Mouse (Mus musculus): ENCODE measurements around the gene Cish. TPM values are rescaled to one million over a fixed set of nuclear protein-coding genes. Genes with fewer than 3 reads are reported as not detected.

Gene Cish
- polyA plus RNA-seq, 1 experiment: 0.64 TPM

DNA sequence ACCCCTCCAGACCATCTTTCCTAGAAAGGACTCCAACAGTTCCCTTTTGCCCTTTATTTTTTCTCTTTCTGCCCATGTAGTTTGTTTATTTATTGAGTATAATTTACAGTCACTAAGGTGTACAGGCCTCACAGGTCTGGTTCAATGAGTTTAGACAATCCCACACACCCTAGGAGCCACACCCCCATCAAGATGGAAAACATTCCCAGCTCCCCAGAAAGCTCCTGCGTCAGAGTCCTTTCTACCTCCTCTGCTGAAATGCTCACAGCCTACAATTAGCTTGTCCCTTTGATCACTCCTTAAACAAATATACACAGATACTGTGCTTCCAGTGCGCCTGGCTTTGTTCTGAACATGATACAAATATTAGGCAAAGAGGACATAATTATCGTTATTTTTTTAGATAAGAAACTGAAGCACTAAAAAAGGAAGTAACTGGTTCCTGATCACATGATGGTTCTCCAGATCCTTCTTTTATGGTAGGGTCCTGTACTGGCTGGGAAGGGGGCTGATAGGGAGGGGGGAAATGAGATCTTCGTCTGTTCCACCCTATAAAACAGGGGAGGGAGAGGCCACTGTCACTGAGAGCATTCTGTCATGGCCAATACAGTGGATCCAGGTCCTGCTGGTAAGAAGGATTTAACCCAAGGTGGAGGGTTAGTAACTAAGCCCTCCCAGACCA lies 28.0 kb upstream of the Cish start:
- no peak overlapping the region for H3K4me2 ChIP-seq (ENCODE audit: low read depth)

DNA sequence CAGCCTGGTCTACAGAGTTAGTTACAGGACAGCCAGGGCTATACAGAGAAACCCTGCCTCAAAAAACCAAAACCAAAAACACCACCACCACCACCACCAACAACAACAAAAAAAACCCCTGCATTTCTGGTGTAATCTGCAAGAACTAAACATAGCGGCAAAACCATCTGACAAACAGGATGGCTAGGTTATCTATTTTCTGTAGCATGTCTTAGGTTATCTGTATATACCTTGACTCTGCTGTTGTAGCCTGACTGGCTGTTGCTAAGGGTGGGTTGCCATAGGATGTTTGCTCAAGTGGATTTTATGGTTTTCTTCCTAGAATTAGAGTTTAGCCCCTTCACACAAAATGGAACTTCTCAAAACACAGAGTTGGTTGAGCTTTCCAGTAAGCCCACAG lies 26.1 kb upstream of the Cish start:
- H3K4me3 ChIP-seq: no peak overlapping the region
- H3K79me2 ChIP-seq (ENCODE audit: control insufficient read depth, insufficient read depth): no peaks in the 10 kb centered on the region
- H3K4me2 ChIP-seq (ENCODE audit: low read depth): no peak overlapping the region
- H3K27me3 ChIP-seq (ENCODE audit: control insufficient read depth, insufficient read depth, insufficient read length): no peaks in the 10 kb centered on the region
- no peak for TF ChIP-seq MAX (IDR thresholded peaks at IDR 0.05; ENCODE audit: low read depth)
- TF ChIP-seq CEBPB (IDR thresholded peaks at IDR 0.05; ENCODE audit: insufficient read depth, poor library complexity, severe bottlenecking): no peak
- no peak for TF ChIP-seq E2F4 (IDR thresholded peaks at IDR 0.05; ENCODE audit: insufficient read depth)
- no peak for TF ChIP-seq POLR2AphosphoS2 (IDR thresholded peaks at IDR 0.05; ENCODE audit: insufficient read length, low read depth)
- H3ac ChIP-seq (ENCODE audit: control insufficient read depth, insufficient read length): no peak overlapping the region
- no peaks in the 10 kb centered on the region for H3K36me3 ChIP-seq (ENCODE audit: control insufficient read depth, insufficient read depth)

More for the DNA sequence above, 28.0 kb upstream of the Cish start:
- H3K27me3 ChIP-seq (ENCODE audit: control insufficient read depth, insufficient read depth, insufficient read length): no peaks in the 10 kb centered on the region
- no peaks in the 10 kb centered on the region for H3K36me3 ChIP-seq (ENCODE audit: control insufficient read depth, insufficient read depth)
- H3K4me3 ChIP-seq: no peak overlapping the region
- TF ChIP-seq REST (IDR thresholded peaks at IDR 0.05; ENCODE audit: insufficient read depth, insufficient read length) (no peak), POLR2A (IDR thresholded peaks at IDR 0.05; ENCODE audit: insufficient read length, low read depth) (no peak), MYOG (IDR thresholded peaks at IDR 0.05; ENCODE audit: control insufficient read depth in 1 of 3, insufficient read depth in 1 of 3, insufficient read length in 2 of 3, low read depth in 2 of 3) (no peak), MYOD1 (IDR thresholded peaks at IDR 0.05; ENCODE audit: control insufficient read depth in 1 of 3, insufficient read length in 2 of 3, low read depth in 2 of 3) (no peak), USF1 (IDR thresholded peaks at IDR 0.05; ENCODE audit: low read depth) (no peak), POLR2AphosphoS2 (IDR thresholded peaks at IDR 0.05; ENCODE audit: insufficient read length, low read depth) (no peak), MAX (IDR thresholded peaks at IDR 0.05; ENCODE audit: low read depth) (no peak), TCF3 (IDR thresholded peaks at IDR 0.05; ENCODE audit: insufficient read length, low read depth) (no peak), E2F4 (IDR thresholded peaks at IDR 0.05; ENCODE audit: insufficient read depth) (no peak), CEBPB (IDR thresholded peaks at IDR 0.05; ENCODE audit: insufficient read depth, poor library complexity, severe bottlenecking) (no peak), TCF12 (IDR thresholded peaks at IDR 0.05; ENCODE audit: insufficient read depth, poor library complexity, severe bottlenecking) (no peak), SRF (IDR thresholded peaks at IDR 0.05; ENCODE audit: control insufficient read depth, insufficient read length, low read depth) (no peak)
- H3ac ChIP-seq (ENCODE audit: control insufficient read depth, insufficient read length): no peak overlapping the region
- H3K79me2 ChIP-seq (ENCODE audit: control insufficient read depth, insufficient read depth): no peaks in the 10 kb centered on the region

DNA sequence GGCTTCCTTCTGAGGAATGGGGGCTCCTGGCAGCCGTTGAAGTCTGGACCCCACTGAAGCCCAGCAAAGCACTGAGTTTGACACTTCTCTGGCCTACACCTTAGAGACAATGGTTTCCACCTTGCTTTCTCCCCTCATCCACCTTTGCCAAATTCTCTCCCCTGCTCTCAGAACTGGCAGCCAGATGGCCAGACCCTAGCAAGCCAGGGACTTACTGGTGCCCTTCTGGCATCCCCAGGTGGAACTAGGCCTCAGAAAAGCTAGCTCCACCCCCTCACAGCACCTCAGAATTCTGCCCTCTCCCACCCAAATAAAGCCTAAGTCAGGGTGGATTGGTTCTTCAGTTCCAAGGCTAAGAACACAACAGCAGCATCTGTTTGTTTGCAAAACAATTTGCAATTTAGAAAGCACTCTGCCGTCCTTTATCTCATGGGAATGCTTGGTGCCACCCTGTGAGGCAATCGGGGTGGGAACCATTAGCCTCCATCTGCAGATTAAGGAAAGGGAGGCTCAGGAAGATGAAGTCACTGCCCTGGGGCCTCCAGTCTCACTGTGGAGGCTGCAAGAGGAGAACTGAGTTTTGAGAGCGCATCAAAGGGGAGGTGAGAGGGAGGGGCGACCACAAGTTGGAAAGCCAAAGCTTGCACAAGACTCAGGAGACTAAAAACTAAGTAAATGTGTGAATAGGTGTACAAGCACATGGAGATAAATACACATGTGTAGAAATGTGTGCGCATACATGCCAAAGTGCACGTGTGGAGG lies 24.5 kb upstream of the Cish start:
- no peaks in the 10 kb centered on the region for H3K36me3 ChIP-seq (ENCODE audit: control insufficient read depth, insufficient read depth)
- H3K4me2 ChIP-seq (ENCODE audit: low read depth): no peak overlapping the region
- TF ChIP-seq MAX (IDR thresholded peaks at IDR 0.05; ENCODE audit: low read depth): no peak
- no peak for TF ChIP-seq POLR2AphosphoS2 (IDR thresholded peaks at IDR 0.05; ENCODE audit: insufficient read length, low read depth)
- no peak for TF ChIP-seq REST (IDR thresholded peaks at IDR 0.05; ENCODE audit: insufficient read depth, insufficient read length)
- TF ChIP-seq SRF (IDR thresholded peaks at IDR 0.05; ENCODE audit: control insufficient read depth, insufficient read length, low read depth): no peak
- TF ChIP-seq TCF12 (IDR thresholded peaks at IDR 0.05; ENCODE audit: insufficient read depth, poor library complexity, severe bottlenecking): no peak
- no peak for TF ChIP-seq E2F4 (IDR thresholded peaks at IDR 0.05; ENCODE audit: insufficient read depth)
- no peak for TF ChIP-seq MYOD1 (IDR thresholded peaks at IDR 0.05; ENCODE audit: control insufficient read depth in 1 of 3, insufficient read length in 2 of 3, low read depth in 2 of 3)
- no peak for TF ChIP-seq MYOG (IDR thresholded peaks at IDR 0.05; ENCODE audit: control insufficient read depth in 1 of 3, insufficient read depth in 1 of 3, insufficient read length in 2 of 3, low read depth in 2 of 3)
- no peak for TF ChIP-seq POLR2A (IDR thresholded peaks at IDR 0.05; ENCODE audit: insufficient read length, low read depth)
- TF ChIP-seq USF1 (IDR thresholded peaks at IDR 0.05; ENCODE audit: low read depth): no peak
- no peak for TF ChIP-seq TCF3 (IDR thresholded peaks at IDR 0.05; ENCODE audit: insufficient read length, low read depth)
- no peak for TF ChIP-seq CEBPB (IDR thresholded peaks at IDR 0.05; ENCODE audit: insufficient read depth, poor library complexity, severe bottlenecking)
- no peaks in the 10 kb centered on the region for H3K79me2 ChIP-seq (ENCODE audit: control insufficient read depth, insufficient read depth)
- H3K4me3 ChIP-seq: no peak overlapping the region
- H3ac ChIP-seq (ENCODE audit: control insufficient read depth, insufficient read length): no peak overlapping the region
- no peaks in the 10 kb centered on the region for H3K27me3 ChIP-seq (ENCODE audit: control insufficient read depth, insufficient read depth, insufficient read length)

DNA sequence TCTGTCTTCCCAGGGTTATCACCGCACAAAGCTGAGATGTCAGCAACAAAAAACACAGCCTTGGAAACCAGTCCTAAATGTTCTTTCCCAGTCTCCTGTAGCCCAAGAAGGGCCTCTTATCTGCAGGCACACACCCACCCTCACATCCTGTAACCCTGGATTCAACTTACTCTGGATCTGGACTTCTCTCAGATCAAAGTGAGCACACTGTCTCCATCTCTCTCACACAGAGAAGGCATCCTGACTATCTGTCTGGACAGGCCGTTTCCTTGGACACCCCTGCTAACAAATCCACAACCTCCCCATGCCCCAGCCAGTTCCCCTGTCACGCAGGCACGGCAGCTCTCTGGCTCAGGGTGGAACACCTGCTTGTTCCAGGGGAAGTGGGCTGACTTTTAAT lies 23.5 kb upstream of the Cish start:
- Histone ChIP-seq H3K4me3 (no peak overlapping the region), H3K4me2 (ENCODE audit: low read depth) (no peak overlapping the region), H3K27me3 (ENCODE audit: control insufficient read depth, insufficient read depth, insufficient read length) (no peaks in the 10 kb centered on the region), H3ac (ENCODE audit: control insufficient read depth, insufficient read length) (no peak overlapping the region), H3K79me2 (ENCODE audit: control insufficient read depth, insufficient read depth) (no peaks in the 10 kb centered on the region), H3K36me3 (ENCODE audit: control insufficient read depth, insufficient read depth) (no peaks in the 10 kb centered on the region)
- TF ChIP-seq MAX (IDR thresholded peaks at IDR 0.05; ENCODE audit: low read depth): no peak
- TF ChIP-seq SRF (IDR thresholded peaks at IDR 0.05; ENCODE audit: control insufficient read depth, insufficient read length, low read depth): no peak

DNA sequence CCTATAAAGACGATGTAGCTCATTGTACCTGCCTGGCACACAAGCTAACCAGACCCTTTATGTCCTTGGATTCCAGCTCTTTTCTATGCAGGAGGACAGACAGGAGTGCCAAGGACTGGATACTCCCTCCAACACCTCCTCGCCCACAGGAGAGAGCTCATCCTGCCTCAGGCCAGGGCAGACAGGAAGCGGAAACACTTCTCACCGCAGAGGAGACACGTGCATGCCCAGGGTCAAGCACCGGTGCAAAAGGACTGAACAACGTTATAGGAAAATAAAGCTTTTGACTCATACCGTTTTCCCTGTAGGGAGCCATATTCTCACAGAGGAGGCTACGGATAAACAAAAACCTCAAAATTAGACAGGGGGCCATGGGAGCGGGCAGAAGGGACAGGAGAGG lies 22.6 kb upstream of the Cish start:
- Histone ChIP-seq H3K79me2 (ENCODE audit: control insufficient read depth, insufficient read depth) (no peaks in the 10 kb centered on the region), H3ac (ENCODE audit: control insufficient read depth, insufficient read length) (no peak overlapping the region), H3K4me3 (no peak overlapping the region), H3K27me3 (ENCODE audit: control insufficient read depth, insufficient read depth, insufficient read length) (no peaks in the 10 kb centered on the region), H3K4me2 (ENCODE audit: low read depth) (no peak overlapping the region), H3K36me3 (ENCODE audit: control insufficient read depth, insufficient read depth) (no peaks in the 10 kb centered on the region)
- TF ChIP-seq POLR2AphosphoS2 (IDR thresholded peaks at IDR 0.05; ENCODE audit: insufficient read length, low read depth): no peak

Measured in myocyte (in vitro differentiated cells).